Mouse (Mus musculus): ENCODE data around the gene Dtx4.

Gene Dtx4

GRCm38 (mm10) chr19:12493453-12494186 is 7.6 kb downstream of the Dtx4 start:
- DNase-seq: no peak

DNA sequence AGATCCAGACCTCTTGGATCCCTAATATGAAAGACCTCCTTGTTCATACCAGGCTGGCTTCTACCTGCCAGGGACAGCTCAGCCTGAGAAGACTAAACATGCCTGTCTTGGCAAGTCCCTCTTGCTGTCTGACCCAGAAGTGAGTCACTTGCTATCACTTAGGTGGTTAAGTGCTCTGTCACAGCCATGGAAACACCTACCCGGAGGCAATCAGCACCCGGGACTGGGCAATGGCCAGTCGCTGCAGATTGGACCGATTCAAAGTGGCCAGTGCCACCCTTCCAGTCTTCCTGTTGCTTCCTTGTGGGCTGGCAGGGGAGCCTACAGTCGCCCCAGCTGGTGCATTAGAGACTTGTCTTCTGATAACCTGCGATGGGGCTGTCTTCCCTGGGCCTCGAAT is 9.6 kb downstream of the Dtx4 start:
- no peak for DNase-seq

- no peak for DNase-seq
Measured at GRCm38 (mm10) chr19:12489675-12490570, 11.3 kb downstream of the Dtx4 start.

DNA sequence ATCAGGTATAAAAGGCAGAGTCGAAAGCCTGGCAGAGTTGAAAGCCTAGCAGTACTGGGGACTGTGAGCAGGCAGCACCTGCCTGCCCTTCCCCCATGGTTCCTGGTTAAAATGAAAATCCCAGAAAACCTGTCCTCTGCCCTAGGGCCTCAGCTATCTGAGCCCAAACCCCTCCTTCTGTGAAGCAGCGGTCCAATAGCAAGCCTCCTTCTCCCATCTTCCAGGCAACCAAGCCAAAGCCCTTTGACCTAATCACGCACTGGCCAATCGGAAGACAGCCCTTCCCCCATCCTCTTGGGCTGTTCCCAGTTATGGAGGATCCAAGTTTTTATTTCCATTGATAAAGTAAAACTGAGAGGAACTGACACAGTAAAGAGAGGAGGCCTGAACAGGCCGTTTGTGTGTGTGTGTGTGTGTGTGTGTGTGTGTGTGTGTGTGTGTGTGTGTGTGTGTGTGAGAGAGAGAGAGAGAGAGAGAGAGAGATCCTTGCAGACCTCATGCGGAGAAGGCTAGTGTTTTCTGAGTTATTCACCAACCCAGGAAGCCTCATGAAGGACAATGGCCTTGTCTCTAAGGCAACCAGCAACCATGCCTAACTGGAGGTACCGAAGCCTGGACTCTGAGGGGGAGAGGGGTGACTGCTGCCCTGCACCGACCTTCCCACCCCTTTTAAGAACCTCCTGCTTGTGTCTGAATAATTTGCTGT is 12.1 kb downstream of the Dtx4 start:
- DNase-seq: peak in 1 of 2 experiments; percentile 43

- DNase-seq: peak in 1 of 2 experiments; percentile 41
Measured at GRCm38 (mm10) chr19:12488205-12488966, 12.9 kb downstream of the Dtx4 start.

- DNase-seq: no peak
Measured at GRCm38 (mm10) chr19:12487511-12488204, 13.6 kb downstream of the Dtx4 start.

DNA sequence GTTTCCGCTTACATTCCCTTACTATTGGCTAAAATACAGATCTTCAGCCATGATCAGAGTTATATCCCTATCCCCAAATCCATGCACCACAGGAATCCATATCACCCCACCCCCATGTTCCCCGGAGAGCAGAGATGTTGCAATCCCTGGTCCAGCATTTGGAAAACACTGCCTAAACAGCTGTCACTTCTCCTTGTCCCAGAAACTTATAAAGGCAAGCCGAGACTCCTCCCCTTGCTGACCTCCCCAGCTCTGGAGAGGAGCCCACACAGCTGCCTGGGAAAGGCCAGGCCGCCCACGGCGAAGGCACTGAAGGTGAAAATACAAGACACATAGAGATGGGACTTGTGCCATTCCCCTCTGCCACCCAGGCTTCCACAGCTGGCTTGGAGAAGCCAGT is 14.4 kb downstream of the Dtx4 start:
- peak in 1 of 2 experiments; percentile 25 for DNase-seq

DNA sequence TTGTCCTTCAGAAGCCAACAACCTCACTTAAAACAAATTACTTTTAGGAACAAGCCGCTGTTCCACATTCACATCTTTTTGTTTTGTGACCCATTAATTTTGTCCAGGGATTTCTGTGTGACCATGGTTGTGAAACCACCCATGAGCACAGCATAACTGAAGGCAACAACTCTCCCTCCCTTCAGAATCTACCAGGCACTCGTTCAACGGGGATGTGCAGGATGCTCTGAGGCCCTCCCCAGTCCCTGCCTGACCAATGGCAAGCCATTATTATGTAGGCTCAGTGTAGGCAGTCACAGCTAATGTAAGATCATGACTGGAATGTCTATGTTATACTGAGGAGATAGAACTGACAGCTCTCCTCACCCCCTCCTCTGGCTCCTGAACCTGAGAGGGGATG is 15.6 kb downstream of the Dtx4 start:
- DNase-seq: no peak

DNA sequence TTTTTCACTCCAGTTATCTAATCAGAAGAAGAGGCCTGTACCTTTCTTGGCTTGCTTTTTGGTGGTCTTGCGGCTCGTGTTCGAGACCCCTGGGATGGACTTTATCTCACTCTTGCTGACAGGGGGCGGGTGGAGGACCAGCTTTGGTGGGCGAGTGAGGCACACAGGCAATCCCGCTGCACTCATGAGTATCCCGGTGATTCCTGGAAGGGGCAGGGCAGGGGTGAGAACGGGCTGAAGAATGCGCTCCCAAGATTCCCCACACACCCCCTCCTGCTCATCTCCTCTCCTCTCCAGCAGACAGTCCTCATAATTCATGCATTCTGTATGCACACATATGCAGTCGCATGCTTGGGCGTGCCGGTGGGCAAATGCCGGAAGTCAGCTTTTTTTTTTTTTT is 16.0 kb downstream of the Dtx4 start:
- DNase-seq: no peak

DNA sequence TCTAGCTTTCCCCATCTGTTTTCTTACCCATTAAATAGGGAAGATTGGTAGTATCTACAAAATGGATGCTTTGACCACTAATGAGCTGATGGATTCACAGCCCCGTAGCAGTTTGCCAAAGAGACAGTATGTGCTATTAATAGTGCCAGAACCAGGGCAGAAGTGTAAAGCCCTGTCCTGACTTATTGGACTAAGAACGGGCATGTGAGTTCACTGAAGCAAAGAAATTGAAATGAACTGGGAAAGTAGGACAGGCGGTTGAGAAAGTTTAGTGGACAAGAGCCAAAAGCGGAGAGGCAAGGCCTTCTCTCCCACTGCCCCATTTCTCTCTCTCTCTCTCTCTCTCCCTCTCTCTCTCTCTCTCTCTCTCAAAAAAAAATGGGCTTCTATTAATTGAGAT is 17.0 kb downstream of the Dtx4 start:
- DNase-seq: no peak

DNA sequence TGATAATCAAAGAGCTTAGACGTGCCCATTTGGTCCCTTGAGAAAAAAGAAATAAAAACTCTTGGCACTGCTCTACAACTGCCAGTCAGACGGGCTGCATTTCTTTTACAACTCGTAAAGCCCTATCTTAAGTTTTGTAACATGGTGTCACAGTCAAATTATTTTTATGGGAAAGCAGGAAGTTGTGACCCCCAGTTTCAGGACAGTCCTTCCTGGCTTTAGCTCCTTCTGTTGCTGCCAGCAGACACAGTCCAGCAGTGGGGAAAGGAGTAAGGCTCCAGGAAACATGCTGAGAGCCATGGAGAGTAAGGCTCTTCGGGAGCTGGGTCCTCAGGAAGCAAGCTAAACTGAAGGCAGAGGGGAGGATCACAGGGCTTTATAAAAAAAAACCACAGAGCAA is 17.5 kb downstream of the Dtx4 start:
- DNase-seq: no peak

DNA sequence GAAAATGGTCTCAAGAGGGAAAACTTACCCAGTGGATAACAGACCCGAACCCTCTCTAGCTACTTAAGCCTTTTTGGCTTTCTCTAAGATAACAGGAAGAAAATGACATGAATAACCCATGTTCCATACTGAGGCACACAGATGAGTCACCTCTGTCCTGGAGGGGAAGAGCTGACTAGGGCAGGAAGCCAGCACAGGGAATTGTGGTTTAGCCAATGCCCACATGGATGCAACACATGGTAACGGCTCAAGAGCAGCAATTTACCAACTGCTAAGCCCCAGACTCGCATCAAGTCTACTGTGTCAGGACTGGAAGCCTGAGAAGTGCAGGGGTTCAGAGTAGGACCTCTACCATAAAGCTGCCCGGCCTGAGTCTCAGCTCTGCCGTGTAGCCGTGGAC is 22.9 kb downstream of the Dtx4 start:
- no peak for DNase-seq

GRCm38 (mm10) chr19:12476721-12477270 is 24.5 kb downstream of the Dtx4 start:
- no peak for DNase-seq

DNA sequence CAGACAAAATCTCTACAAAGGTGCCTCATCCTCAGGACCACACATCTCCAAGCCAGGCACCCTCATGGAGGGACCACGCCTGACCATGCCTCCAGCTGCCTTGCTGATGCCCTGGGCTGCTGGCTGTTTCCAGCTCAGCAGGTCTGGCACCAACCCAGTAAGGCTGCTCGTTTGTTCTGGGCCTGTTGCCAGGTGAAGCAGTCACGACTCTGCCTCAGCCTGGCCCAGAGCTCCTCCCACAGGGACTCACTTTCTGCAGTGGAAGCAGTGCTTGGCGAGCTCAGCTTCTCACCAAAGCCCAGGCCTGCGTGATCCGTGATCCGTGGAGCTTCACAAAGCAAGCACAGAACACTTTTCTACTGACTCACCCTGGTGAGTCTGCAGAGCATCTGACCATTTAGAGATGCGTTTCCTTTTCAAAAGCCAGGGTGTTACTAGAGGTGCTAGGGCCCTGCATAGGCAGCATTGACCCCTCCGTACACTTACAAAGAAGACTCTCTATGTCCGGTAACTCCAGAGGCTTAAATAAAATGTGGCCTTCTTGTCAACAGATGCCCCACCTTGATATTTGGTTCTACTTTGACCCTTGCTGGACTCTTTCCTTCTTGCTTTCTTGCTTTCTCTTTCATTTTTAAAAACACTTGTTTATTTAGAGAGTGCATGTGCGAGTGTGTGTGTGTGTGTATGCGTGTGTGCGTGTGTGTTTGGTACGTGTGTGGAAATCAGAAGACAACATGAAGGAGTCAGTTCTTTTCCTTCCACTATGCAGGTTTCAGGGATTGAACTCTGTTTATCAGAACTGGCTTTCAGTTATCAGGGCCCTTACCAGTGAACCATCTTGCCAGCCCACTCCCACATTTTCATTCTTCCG is 25.6 kb downstream of the Dtx4 start:
- DNase-seq: peak; percentile 83 to 91

- no peak for DNase-seq
Measured at GRCm38 (mm10) chr19:12473951-12474350, 27.3 kb downstream of the Dtx4 start.

DNA sequence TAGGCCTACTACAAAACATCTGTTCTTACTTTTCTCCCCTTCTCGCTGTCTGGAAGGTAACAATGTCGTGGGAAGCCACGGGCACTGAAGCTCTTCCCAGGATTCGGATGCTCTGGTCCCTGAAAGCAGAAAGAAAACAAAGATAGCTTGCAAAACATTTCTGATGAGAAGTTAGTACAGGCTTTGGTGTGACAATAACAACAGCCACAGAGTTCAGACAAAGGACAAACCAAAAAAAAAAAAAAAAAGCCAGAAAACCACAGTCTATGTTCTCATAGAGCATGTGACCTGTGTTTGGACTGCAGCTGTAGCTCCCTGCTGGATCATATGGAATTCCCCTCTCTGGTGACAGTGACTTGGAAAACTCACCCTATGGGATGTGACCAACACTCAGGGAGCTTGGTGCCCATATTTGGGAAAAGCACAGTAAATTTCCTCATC is 28.0 kb downstream of the Dtx4 start:
- DNase-seq: no peak

DNA sequence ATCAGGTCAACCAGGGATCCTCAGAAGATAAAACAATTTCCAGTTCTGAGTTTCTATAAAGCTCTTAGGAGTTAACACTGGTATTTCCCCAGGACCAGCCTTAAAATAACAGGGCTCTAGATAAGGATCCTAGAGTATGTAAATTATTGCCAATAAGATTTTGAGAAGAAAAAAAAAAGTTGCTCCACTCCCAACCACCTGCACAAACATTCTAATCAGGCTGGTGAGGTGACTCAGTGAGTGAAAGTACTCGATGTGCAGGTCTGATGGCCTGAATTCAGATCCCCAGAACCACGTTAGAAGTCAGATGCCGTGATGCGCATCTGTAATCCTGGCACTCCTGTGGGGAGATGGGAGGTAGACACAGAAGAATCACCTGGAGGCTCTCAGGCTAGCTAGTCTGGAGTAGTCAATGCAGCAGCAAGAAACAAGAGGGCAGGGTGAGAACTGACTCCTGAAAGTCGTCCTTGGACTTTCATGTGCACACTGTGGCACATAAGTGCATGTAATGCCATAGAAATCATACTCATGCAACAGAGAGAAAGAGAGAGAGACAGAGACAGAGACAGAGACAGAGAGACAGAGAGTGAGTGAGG is 28.8 kb downstream of the Dtx4 start:
- DNase-seq: no peak

DNA sequence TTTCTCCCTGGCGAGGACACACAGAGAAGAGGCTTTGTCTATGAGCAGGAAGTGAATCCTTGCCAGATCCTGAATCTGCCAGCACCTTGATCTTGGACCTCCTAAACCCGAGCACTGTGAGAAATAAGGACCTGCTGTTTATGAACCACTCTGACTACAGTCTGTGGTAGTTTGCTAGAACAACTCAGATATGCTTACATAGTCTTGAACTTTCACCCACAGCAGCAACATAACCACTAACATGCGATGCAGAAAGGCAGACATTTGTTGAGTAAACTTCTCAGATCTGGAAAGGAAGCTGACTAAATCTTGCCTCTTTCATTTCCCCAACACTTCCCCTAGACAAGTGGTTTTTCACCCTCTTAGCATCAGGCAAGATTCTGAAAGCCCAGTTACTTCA is 29.4 kb downstream of the Dtx4 start:
- DNase-seq: no peak

GRCm38 (mm10) chr19:12467436-12467835 is 33.8 kb downstream of the Dtx4 start:
- DNase-seq: peak in 1 of 2 experiments; percentile 48

DNA sequence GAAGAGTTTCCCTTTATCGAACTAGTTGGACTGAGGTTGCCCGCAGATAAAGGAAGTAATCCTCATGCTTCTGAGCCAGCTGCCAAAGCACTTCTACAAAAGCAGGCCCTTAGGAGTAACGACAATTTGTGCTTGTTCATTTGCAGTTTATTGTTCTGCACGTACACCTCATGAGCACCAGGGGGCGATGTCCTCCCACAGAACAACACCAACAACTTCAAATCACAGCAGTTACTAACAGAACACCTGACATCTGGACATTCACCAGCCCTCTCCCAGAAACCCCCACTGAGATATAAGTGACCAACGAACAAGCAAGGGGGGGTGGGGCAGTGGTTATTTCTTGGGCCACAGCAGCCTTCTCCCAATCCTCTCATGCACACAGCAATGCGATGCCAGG is 35.0 kb downstream of the Dtx4 start:
- peak; percentile 62 to 68 for DNase-seq

Data from cerebellum, postnatal 25 days (tissue).